Comparison of ENCODE assay signal across 9 mouse cellular contexts in genomic region chr12:99641278-99641677, GRCm38 (mm10).
A peak's percentile ranks its signal among the peaks of the same experiment; 100 is the strongest.
DNase-seq lines count a peak whose midpoint lies in the region; ATAC-seq and TF ChIP-seq lines count a peak whose summit lies in the region.
"Had no signal": no experiment of that assay in that cellular context is flagged by ENCODE, and none has a peak within 500 bp of the region (broad histone marks: within the 10 kb centered on the region; RNA-seq: fewer than 3 reads in every experiment).

No protein-coding gene starts in this region.

- H3K27me3 ChIP-seq in kidney, adult 2 months (replicated peaks; ENCODE audit: control insufficient read depth, insufficient read depth, low read length): no peaks in the 10 kb centered on the region
- H3K27me3 ChIP-seq in heart, embryonic 16.5 days (ENCODE audit: control insufficient read depth, insufficient read depth, low read length): no peaks in the 10 kb centered on the region
- H3K27me3 ChIP-seq in liver, embryonic 14.5 days (ENCODE audit: control insufficient read depth, insufficient read depth, low read length): no peaks in the 10 kb centered on the region
- no peaks in the 10 kb centered on the region for H3K27me3 ChIP-seq in neural tube, embryonic 14.5 days (ENCODE audit: control insufficient read depth, insufficient read depth, low read length)
- H3K27me3 ChIP-seq: Patski had no signal

- ATAC-seq in activated CD4-positive, CD25-positive, alpha-beta regulatory T cell, adult 4 months: peak; percentile 69
- ATAC-seq in heart, embryonic 16.5 days (replicated peaks; ENCODE audit: extremely low read depth, insufficient read depth, low FRiP score): no peak
- no peak for ATAC-seq in liver, embryonic 14.5 days (ENCODE audit: insufficient read depth)
- no peak for ATAC-seq in neural tube, embryonic 14.5 days (ENCODE audit: low read depth)
- ATAC-seq: Patski had no signal

- no peak overlapping the region for H3K9ac ChIP-seq in heart, embryonic 16.5 days (ENCODE audit: low read length)
- no peak overlapping the region for H3K9ac ChIP-seq in liver, embryonic 14.5 days (replicated peaks)
- no peak overlapping the region for H3K9ac ChIP-seq in neural tube, embryonic 14.5 days (replicated peaks; ENCODE audit: low read depth, low read length)

- no peak for TF ChIP-seq CTCF in kidney, adult 2 months (conservative IDR thresholded peaks at IDR 0.05; ENCODE audit: insufficient read depth, insufficient read length, low read depth, low read length)
- no peak for TF ChIP-seq CTCF in liver, embryonic 14.5 days (IDR thresholded peaks at IDR 0.05; ENCODE audit: low read depth)

- TF ChIP-seq EP300 in liver, embryonic 14.5 days (IDR thresholded peaks at IDR 0.05; ENCODE audit: low read depth): no peak

- no peaks in the 10 kb centered on the region for H3K36me3 ChIP-seq in kidney, adult 2 months (ENCODE audit: control insufficient read depth, insufficient read depth, low read length)
- H3K36me3 ChIP-seq in heart, embryonic 16.5 days (ENCODE audit: control insufficient read depth, insufficient read depth): no peaks in the 10 kb centered on the region; the same call in 1 of the 2 replicates
- H3K36me3 ChIP-seq in liver, embryonic 14.5 days (replicated peaks; ENCODE audit: control insufficient read depth, insufficient read depth, low read depth): no peaks in the 10 kb centered on the region
- H3K36me3 ChIP-seq in neural tube, embryonic 14.5 days (ENCODE audit: control insufficient read depth, insufficient read depth, low read length): no peaks in the 10 kb centered on the region

- no peak overlapping the region for H3K4me3 ChIP-seq in kidney, adult 2 months (ENCODE audit: insufficient read depth, low read depth, low read length)
- peak overlapping the region; percentile 33 for H3K4me3 ChIP-seq in heart, embryonic 16.5 days (ENCODE audit: low read length)
- H3K4me3 ChIP-seq in liver, embryonic 14.5 days (ENCODE audit: insufficient read depth in 1 of 2, low read depth in 2 of 2, low read length in 2 of 2): no peak overlapping the region
- 0 out of 2 replicates have a peak overlapping the region, but pooled peaks have one; percentile 12 for H3K4me3 ChIP-seq in neural tube, embryonic 14.5 days (ENCODE audit: low read depth, low read length)

- WGBS in kidney, adult 2 months: 50% methylated on average over 8 of the region's 9 CpGs
- 49% methylated on average over 7 of the region's 9 CpGs for WGBS in heart, embryonic 16.5 days
- 11% methylated on average over 7 of the region's 9 CpGs for WGBS in liver, embryonic 14.5 days (ENCODE audit: insufficient replicate concordance)
- 34% methylated on average over 8 of the region's 9 CpGs for WGBS in neural tube, embryonic 14.5 days

- H3K4me1 ChIP-seq in kidney, adult 2 months (ENCODE audit: control insufficient read depth, insufficient read depth, low read length): no peaks in the 10 kb centered on the region
- H3K4me1 ChIP-seq in heart, embryonic 16.5 days (ENCODE audit: control insufficient read depth, insufficient read depth, low read length): peaks cover 6% of the 10 kb centered on the region
- 0 out of 4 replicates have a peak, but pooled peaks cover 0 to 2% of the 10 kb centered on the region in 2 experiments for H3K4me1 ChIP-seq in liver, embryonic 14.5 days (replicated peaks; ENCODE audit: control insufficient read depth in 2 of 2, insufficient read depth in 2 of 2, low read length in 1 of 2)
- peaks cover 17% of the 10 kb centered on the region for H3K4me1 ChIP-seq in neural tube, embryonic 14.5 days (ENCODE audit: control insufficient read depth, insufficient read depth, low read length)

- H3K4me2 ChIP-seq in heart, embryonic 16.5 days (ENCODE audit: low read depth, low read length): peak overlapping the region; percentile 58
- H3K4me2 ChIP-seq in liver, embryonic 14.5 days (ENCODE audit: low read depth): peak overlapping the region; percentile 19
- peak overlapping the region; percentile 41 for H3K4me2 ChIP-seq in neural tube, embryonic 14.5 days (ENCODE audit: low read depth, low read length)

- H3K9me3 ChIP-seq in heart, embryonic 16.5 days (replicated peaks; ENCODE audit: control insufficient read depth, low read length): peaks cover 34% of the 10 kb centered on the region
- H3K9me3 ChIP-seq in liver, embryonic 14.5 days (ENCODE audit: control insufficient read depth, low read length): peaks cover 2% of the 10 kb centered on the region; the same call in 1 of the 2 replicates
- H3K9me3 ChIP-seq in neural tube, embryonic 14.5 days (ENCODE audit: control insufficient read depth, low read length): no peaks in the 10 kb centered on the region

- no peak for TF ChIP-seq POLR2A in kidney, adult 2 months (IDR thresholded peaks at IDR 0.05; ENCODE audit: low read depth, low read length)

- DNase-seq in kidney, adult 2 months: peak; percentile 12
- DNase-seq in kidney, adult 18-20 months: no peak
- peak in 1 of 3 experiments; percentile 23 for DNase-seq in liver, embryonic 14.5 days (ENCODE audit: low read depth in 3 of 3, low spot score in 3 of 3)
- DNase-seq in thymus, postnatal 4 days: peak; percentile 73
- no peak for DNase-seq in gastrocnemius, postnatal 10 days

- H3K27ac ChIP-seq in kidney, adult 2 months (ENCODE audit: insufficient read depth, low read depth, low read length): no peak overlapping the region
- no peak overlapping the region for H3K27ac ChIP-seq in heart, embryonic 16.5 days (ENCODE audit: low read length)
- no peak overlapping the region for H3K27ac ChIP-seq in liver, embryonic 14.5 days
- no peak overlapping the region for H3K27ac ChIP-seq in neural tube, embryonic 14.5 days (ENCODE audit: low read depth, low read length)

Comparison
In these comparisons a context has a peak if more than half of its experiments do, and no peak if none do; other contexts are left out.
1. DNase-seq: peak in kidney, adult 2 months (single experiment) and thymus, postnatal 4 days (single experiment); none in kidney, adult 18-20 months (single experiment) and gastrocnemius, postnatal 10 days (single experiment).
2. H3K4me3 ChIP-seq: peak in heart, embryonic 16.5 days (single experiment) and neural tube, embryonic 14.5 days (single experiment); none in kidney, adult 2 months (single experiment) and liver, embryonic 14.5 days (0 of 2).
3. Peak in every context shown above with its lines, with median percentiles within 50 percentile points of each other: H3K4me2 ChIP-seq.